Mouse (Mus musculus) hindbrain, embryonic 10.5 days (tissue): Measurements from ENCODE around the gene Rptor. TPM values are rescaled to one million over a fixed set of nuclear protein-coding genes. Genes with fewer than 3 reads are reported as not detected.
"Not testable (repeated sequence)": the region's sequence is repeated elsewhere in the genome, so short reads cannot be mapped to it uniquely, and the experiment has no call there.

ENCODE experiments used
- DNase-seq: peaks from one replicate; pipeline ENCODE4 v3.0.0-alpha.2; 2017; ENCODE audit warnings: low spot score
- H3K27ac ChIP-seq: fragments of 300-500 bp; sonication (generic); 2 replicates; pipeline ENCODE4 v1.5.1; 2016; ENCODE audit warnings: mild to moderate bottlenecking, moderate library complexity
- H3K27me3 ChIP-seq: fragments of 300-500 bp; sonication (generic); 2 replicates; pipeline ENCODE4 v1.6.1; 2016; ENCODE audit warnings: mild to moderate bottlenecking; ENCODE audit not compliant: poor library complexity, insufficient read depth, severe bottlenecking
- H3K36me3 ChIP-seq: fragments of 300-500 bp; sonication (generic); 2 replicates; pipeline ENCODE4 v1.6.1; 2016; ENCODE audit warnings: mild to moderate bottlenecking, moderate library complexity
- H3K4me1 ChIP-seq: fragments of 300-500 bp; sonication (generic); replicated peaks from 2 replicates; pipeline ENCODE4 v1.6.1; 2016; ENCODE audit warnings: mild to moderate bottlenecking
- H3K4me3 ChIP-seq: fragments of 300-500 bp; sonication (generic); 2 replicates; pipeline ENCODE4 v1.5.1; 2016; ENCODE audit warnings: mild to moderate bottlenecking, moderate library complexity
- H3K9me3 ChIP-seq: fragments of 300-500 bp; sonication (generic); 2 replicates; pipeline ENCODE4 v1.6.1; 2016; ENCODE audit warnings: mild to moderate bottlenecking, moderate library complexity
- WGBS: fragments of 180-500 bp; shearing (Covaris S2); methylation state at CpG from one replicate; pipeline ENCODE4 v1.1.7; 2016; 5-methylcytosine and 5-hydroxymethylcytosine counted together
- polyA plus RNA-seq: library from polyadenylated mRNA; unstranded; fragments of >200 nt; fragmentation: Nextera tagmentation; extraction: Ambion mirVana; gene quantifications from 2 replicates; pipeline ENCODE4 v1.2.1, GENCODE M21; 2016

The Rptor gene
- polyA plus RNA-seq, 1 experiment from 2014 or later, result 12.4 TPM

DNA sequence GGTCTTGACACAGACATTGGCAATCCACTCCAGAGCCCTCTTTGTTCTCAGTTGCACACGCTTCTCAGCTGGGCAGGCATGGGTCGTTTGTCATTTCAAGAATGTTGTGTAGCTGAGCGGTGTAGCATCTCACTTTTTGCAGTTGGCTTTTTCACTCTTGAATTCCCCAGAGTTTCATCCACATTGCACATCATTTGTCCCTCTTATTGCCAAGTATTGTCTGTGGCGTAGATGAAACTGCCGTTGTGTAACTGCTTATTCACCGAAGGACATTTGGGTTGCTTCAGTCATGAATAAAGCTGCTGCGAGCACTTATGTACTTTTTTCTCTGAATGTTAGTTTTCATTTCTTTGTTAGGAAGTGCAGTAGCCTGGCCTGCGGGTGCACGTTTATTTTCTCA lies 37.8 kb downstream of the Rptor start:
- H3K27me3 ChIP-seq, result no peaks in the 10 kb centered on the region
- no peak overlapping the region for H3K27ac ChIP-seq
- no peaks in the 10 kb centered on the region for H3K9me3 ChIP-seq
- 77% methylated on average over 9 of the region's 9 CpGs for WGBS
- no peak overlapping the region for H3K4me3 ChIP-seq
- 0 out of 2 replicates have a peak, but pooled peaks cover 5% of the 10 kb centered on the region for H3K36me3 ChIP-seq
- DNase-seq, result peak; percentile 10
- H3K4me1 ChIP-seq, result peaks cover 53% of the 10 kb centered on the region

DNA sequence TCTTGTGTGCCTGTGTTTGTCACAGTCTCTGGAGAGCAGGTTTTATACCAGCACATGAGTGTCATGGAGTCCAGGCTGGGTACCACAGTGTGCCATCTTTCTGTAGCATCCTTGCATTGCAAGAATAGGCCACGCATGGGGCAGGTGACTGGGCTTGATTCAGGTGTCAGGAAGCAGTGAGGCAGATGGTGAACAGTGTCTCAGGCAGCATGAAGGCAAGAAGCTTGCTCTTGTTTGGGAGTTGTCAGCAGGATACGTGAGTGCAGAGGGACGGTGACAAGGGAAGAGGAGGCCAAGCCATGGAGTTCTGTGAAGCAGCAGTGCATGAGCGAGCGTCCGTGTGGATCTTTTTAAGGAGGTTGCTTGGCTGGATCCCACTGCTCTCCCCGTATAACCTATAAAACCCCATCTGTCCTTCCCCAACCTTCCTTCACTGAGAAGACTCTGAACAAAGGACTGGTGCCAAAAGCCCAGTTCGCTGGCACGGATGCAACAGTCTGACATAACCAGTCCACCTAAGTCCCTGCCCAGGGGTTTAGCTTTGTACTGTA lies 39.2 kb downstream of the Rptor start:
- Histone ChIP-seq H3K9me3 (no peaks in the 10 kb centered on the region), H3K4me3 (no peak overlapping the region), H3K27ac (no peak overlapping the region), H3K4me1 (peaks cover 65% of the 10 kb centered on the region), H3K36me3 (0 out of 2 replicates have a peak, but pooled peaks cover 5% of the 10 kb centered on the region), H3K27me3 (no peaks in the 10 kb centered on the region)
- no peak for DNase-seq
- WGBS, result 93% methylated on average over 9 of the region's 9 CpGs

DNA sequence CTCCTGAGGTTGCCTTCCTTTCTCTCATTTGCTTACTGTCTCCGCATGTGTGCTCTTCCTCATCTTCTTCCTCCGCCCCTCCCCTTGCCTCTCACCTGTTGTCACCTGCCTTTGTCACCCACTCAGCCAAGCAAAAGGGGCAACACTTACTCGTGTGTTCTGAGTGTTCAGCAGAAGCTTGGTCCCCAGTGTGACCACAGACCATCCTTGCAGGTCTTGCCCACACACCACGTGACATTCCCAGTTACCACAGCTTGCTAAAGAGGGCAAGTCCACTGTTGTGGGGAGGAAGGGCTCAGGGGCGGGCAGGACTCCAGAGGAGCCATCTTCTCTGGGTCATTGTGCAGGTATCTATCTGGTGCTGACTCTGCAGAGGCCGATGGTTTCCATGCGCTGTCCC lies 40.6 kb downstream of the Rptor start:
- Histone ChIP-seq H3K4me3 (no peak overlapping the region), H3K27ac (no peak overlapping the region), H3K4me1 (peaks cover 63% of the 10 kb centered on the region), H3K9me3 (no peaks in the 10 kb centered on the region), H3K36me3 (no peaks in the 10 kb centered on the region), H3K27me3 (no peaks in the 10 kb centered on the region)
- 87% methylated on average over 7 of the region's 7 CpGs for WGBS
- DNase-seq, result no peak

DNA sequence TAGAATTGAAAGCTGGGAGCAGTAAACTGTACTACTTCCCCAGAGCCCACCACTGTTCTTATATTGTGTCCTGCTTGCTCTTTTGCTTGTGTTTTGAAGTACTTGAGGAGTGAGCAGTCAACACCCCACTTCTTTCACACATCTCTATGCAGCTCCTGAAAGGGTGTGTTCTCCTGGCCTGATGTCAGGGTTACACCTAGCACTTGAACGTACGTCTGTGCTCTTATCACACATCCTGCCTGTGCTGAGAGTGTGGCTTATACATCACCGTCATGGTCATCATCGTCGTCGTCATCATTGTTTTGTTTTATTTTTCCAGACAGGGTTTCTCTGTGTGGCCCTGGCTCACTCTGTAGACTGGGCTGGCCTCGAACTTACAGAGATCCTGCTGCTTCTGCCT lies 41.4 kb downstream of the Rptor start:
- H3K4me1 ChIP-seq, result peaks cover 69% of the 10 kb centered on the region
- no peaks in the 10 kb centered on the region for H3K9me3 ChIP-seq
- H3K4me3 ChIP-seq, result no peak overlapping the region
- 82% methylated on average over 7 of the region's 7 CpGs for WGBS
- no peaks in the 10 kb centered on the region for H3K27me3 ChIP-seq
- H3K36me3 ChIP-seq, result no peaks in the 10 kb centered on the region
- no peak for DNase-seq
- peak overlapping the region; percentile 82 for H3K27ac ChIP-seq

DNA sequence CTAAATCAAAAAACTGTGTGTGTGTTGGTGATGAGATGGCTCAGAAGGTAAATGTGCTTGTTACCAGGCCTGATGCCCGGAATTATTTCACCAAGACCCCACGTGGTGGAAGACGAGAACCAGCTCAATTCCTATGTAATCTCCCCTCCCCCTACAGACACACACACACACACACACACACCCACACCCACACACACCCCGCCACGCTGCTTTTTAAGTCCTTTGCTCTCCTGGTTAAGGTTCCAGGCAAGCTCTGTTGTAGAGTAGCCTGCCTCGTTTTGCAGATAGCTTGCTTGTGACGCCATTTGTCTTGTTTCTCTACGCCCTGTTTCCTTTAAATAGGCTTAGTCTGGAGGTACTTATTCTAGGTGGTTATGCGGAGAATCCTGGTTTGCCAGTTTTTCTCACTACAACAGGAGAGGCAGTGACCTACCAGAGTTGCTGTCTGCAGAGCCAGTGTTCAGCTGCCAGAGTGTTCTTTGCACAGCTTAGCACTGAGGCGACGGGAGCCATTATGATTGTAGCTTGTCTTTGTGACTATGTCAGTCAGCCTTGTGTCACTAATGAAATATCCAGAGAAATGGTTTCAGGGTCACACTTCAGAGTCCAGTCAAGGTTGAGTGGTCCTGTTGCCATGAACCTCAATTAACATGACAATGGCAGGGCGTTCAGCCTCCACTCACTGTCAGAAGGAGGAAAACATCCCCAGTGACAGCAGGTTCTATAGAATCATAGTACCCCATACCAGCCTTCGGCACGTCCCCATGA lies 42.1 kb downstream of the Rptor start:
- no peaks in the 10 kb centered on the region for H3K9me3 ChIP-seq
- peak overlapping the region; percentile 14; the same call in 1 of the 2 replicates for H3K4me3 ChIP-seq
- peaks cover 75% of the 10 kb centered on the region for H3K4me1 ChIP-seq
- peak; percentile 53 for DNase-seq
- H3K27ac ChIP-seq, result peak overlapping the region; percentile 82
- no peaks in the 10 kb centered on the region for H3K27me3 ChIP-seq
- H3K36me3 ChIP-seq, result no peaks in the 10 kb centered on the region
- WGBS, result 43% methylated on average over 14 of the region's 14 CpGs

DNA sequence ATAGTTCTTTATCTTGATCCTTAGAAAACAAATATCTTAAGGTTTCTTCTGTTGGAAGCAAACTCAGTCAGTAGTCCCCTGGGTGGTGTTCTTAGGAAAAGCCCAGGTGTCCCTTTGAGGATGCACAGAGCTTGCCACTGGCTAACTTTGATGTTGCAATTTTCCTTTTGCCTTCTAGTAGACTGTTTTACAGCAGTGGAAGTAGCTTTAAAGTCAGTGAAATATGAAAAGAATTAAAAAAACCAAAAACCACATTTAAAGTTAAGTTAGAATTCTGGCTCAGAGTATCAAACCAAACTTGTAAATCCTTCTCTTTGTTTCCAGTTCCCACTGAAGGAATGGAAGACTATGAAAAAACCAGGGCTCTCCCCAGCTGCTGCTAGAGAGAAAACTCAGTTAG lies 47.8 kb downstream of the Rptor start:
- no peak for DNase-seq
- Histone ChIP-seq H3K27me3 (no peaks in the 10 kb centered on the region), H3K36me3 (no peaks in the 10 kb centered on the region), H3K9me3 (no peaks in the 10 kb centered on the region), H3K4me3 (no peak overlapping the region), H3K4me1 (peaks cover 51% of the 10 kb centered on the region), H3K27ac (no peak overlapping the region)

DNA sequence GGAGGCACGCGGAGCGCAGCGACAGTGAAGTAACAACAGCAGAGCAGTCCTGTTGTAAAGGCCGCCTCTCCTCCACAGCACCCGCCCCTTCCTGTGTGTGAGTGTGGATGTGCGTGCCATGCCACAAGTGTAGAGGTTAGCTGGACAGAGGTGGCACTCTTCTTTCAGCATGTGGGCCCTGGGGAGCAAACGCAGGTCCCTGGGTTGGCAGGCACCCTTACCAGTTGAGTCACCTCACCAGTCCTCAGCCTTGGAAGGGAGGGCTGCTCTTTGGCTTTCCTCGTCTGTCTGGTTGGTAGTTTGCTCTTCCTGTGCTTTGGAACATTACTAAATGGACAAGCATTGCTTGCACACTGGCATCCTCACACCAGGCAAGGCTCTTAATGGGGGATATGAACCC lies 50.6 kb downstream of the Rptor start:
- no peak for DNase-seq
- Histone ChIP-seq H3K9me3 (no peaks in the 10 kb centered on the region), H3K4me1 (peaks cover 36% of the 10 kb centered on the region), H3K27me3 (no peaks in the 10 kb centered on the region), H3K4me3 (no peak overlapping the region), H3K27ac (no peak overlapping the region), H3K36me3 (peaks cover 4% of the 10 kb centered on the region; the same call in 1 of the 2 replicates)
- WGBS, result 86% methylated on average over 9 of the region's 9 CpGs

DNA sequence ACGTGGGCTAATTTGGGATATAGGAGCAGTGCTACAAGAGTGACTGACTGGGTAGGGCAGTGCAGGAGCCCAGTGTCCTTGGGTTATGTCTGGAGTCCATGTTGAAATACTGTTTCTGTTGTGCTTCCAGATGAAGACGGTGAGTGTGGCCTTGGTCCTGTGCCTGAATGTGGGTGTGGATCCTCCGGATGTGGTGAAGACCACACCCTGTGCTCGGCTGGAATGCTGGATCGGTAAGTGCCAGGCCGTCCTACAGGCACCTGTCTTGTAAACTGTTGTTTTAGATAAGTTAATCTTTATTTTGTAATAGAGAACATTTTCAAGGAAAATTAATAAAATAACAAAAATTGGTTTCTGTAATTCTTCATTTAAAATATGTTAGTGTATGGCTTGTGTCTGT lies 54.8 kb downstream of the Rptor start:
- 95% methylated on average over 6 of the region's 6 CpGs for WGBS
- Histone ChIP-seq H3K4me1 (peaks cover 11% of the 10 kb centered on the region; the same call in 1 of the 2 replicates), H3K27ac (no peak overlapping the region), H3K36me3 (peaks cover 17% of the 10 kb centered on the region; the same call in 1 of the 2 replicates), H3K9me3 (no peaks in the 10 kb centered on the region), H3K27me3 (no peaks in the 10 kb centered on the region), H3K4me3 (no peak overlapping the region)
- DNase-seq, result no peak

DNA sequence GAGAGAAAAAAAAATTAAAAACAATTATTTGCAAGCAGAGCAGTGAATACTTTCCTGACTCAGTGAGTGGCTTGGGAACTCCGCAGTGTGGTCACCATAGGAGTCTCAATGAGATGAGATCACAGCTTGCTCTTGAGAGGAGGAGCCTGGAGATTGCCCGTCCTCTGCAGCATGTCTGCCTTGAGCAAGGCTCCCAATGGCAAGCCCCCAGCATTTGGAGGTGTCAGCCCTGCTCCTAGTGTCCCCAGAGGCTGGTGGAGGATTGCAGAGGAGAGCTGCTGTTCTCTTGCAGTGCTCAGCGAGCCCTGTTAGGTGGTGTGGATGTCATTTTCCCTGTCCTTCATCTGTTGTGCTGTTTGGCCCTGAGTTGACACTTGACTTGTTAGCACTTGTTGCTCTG lies 56.6 kb downstream of the Rptor start:
- H3K36me3 ChIP-seq, result peaks cover 17% of the 10 kb centered on the region; the same call in 1 of the 2 replicates
- H3K4me3 ChIP-seq, result no peak overlapping the region
- 90% methylated on average over 3 of the region's 3 CpGs for WGBS
- H3K4me1 ChIP-seq, result peaks cover 18% of the 10 kb centered on the region; the same call in 1 of the 2 replicates
- no peaks in the 10 kb centered on the region for H3K27me3 ChIP-seq
- H3K27ac ChIP-seq, result no peak overlapping the region
- no peaks in the 10 kb centered on the region for H3K9me3 ChIP-seq
- DNase-seq, result no peak

DNA sequence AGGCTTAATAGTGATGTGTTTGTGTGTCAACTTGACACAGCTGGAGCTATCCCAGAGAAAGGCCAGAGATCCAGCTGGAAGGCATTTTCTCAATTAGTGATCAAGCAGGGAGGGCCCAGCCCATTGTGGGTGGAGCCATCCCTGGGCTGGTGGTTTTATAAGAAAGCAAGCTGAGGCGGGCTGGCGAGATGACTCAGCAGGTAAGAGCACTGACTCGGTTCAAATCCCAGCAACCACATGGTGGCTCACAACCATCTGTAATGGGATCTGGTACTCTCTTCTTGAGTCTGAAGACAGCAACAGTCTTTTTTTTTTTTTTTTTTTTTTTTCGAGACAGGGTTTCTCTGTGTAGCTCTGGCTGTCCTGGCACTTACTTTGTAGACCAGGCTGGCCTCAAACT lies 58.8 kb downstream of the Rptor start:
- not testable (repeated sequence) for H3K27ac ChIP-seq, H3K27me3 ChIP-seq, H3K4me3 ChIP-seq, H3K9me3 ChIP-seq
- 40% methylated on average over 4 of the region's 4 CpGs for WGBS
- Histone ChIP-seq H3K36me3 (peaks cover 17% of the 10 kb centered on the region; the same call in 1 of the 2 replicates), H3K4me1 (peaks cover 36% of the 10 kb centered on the region)
- peak; percentile 30 for DNase-seq

DNA sequence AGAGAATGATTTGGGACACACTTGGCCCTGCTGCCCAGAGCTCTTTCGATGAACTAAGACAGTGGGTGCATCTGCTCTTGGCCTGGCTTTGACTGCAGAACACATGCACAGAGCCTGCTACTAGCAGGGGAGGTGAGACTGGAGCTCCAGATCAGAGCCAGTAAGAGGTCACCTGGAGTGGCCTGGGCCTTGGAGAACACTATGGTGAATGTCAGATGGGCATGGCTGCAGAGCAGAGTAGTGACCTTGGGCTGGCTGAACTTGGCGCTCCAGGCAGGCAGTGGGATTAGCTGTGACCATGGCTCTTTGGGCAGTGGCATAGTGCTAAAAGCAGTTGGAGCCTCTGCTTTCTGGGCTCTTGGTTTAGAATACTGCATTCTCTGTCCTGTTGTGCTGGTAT lies 61.2 kb downstream of the Rptor start:
- peaks cover 10% of the 10 kb centered on the region; the same call in 1 of the 2 replicates for H3K36me3 ChIP-seq
- WGBS, result 96% methylated on average over 2 of the region's 2 CpGs
- no peak for DNase-seq

DNA sequence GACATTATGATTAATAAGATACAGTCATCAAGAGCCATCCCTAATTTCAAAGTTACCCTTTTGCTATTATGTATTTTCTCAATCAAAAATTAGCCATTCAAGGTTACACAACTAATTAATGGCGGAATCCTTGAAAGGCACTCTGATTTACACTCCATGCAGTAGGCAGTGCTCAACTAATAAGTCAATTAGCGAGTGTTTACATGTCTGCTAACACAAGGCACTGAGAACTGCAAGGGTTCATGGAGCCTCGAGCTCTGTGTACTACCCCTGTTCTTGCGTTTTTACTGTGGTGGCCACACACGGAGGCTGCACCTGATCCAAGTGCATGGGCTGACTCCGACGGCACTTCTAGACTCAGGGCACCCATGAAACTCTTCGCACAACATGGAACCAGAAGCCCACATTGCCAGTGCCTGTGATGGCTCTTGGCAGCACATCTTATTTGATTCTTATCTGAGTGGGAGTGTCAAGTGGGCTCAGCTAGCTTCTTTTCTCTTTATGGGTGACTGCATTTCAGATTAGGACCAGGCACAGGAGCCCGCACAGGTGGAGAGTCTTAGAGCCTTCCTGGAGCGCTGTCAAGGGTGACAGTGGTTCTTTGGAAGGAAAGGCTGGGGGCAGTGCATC lies 62.1 kb downstream of the Rptor start:
- no peak for DNase-seq
- Histone ChIP-seq H3K36me3 (0 out of 2 replicates have a peak, but pooled peaks cover 4% of the 10 kb centered on the region), H3K9me3 (no peaks in the 10 kb centered on the region), H3K27me3 (no peaks in the 10 kb centered on the region), H3K27ac (no peak overlapping the region), H3K4me1 (peaks cover 48% of the 10 kb centered on the region), H3K4me3 (no peak overlapping the region)
- 88% methylated on average over 10 of the region's 10 CpGs for WGBS

More for the DNA sequence above, 61.2 kb downstream of the Rptor start:
- Histone ChIP-seq H3K27ac (no peak overlapping the region), H3K4me3 (no peak overlapping the region), H3K9me3 (no peaks in the 10 kb centered on the region), H3K27me3 (no peaks in the 10 kb centered on the region), H3K4me1 (peaks cover 46% of the 10 kb centered on the region)

DNA sequence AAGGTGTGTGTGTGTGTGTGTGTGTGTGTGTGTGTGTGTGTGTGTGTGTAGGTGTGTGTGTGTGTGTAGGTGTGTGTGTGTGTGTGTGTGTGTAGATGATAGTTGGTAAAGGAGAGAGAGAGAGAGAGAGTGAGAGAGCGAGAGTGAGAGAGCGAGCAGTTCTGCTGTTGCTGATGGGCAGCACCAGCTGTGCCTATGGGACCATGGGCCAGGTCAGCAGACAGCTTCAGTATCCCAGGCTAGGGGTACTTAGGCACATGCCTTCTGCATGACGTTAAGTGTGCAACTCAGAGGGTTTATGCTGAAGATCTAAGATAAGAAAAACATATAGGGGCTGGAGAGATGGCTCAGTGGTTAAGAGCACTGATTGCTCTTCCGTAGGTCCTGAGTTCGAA lies 62.6 kb downstream of the Rptor start:
- Histone ChIP-seq H3K36me3 (no peaks in the 10 kb centered on the region), H3K4me1 (peaks cover 50% of the 10 kb centered on the region), H3K9me3 (no peaks in the 10 kb centered on the region), H3K4me3 (no peak overlapping the region), H3K27me3 (no peaks in the 10 kb centered on the region), H3K27ac (no peak overlapping the region)
- DNase-seq, result no peak
- 93% methylated on average over 5 of the region's 5 CpGs for WGBS
